Mouse (Mus musculus) MEL (cell line): ENCODE measurements at regions not wholly inside any gene's neighbourhood (a gene's known extent, or its start where the extent isn't known, plus 50 kb on each side); places are given as distances from the start of the nearest gene placed in this dataset.

Experiments used
- DNase-seq: peaks from one replicate; pipeline ENCODE4 v3.0.0; 2011; ENCODE audit warnings: low read depth, low spot score
- H3K27ac ChIP-seq: 2 replicates; pipeline ENCODE4 v1.5.1; 2012; ENCODE audit warnings: low read depth, mild to moderate bottlenecking, control low read depth, low read length, moderate library complexity; ENCODE audit not compliant: control insufficient read depth
- H3K27me3 ChIP-seq, 2 experiments: fragments of 150-350 bp in 1 of 2; sonication (generic) in 1 of 2; 2 replicates each; pipeline ENCODE4 v1.6.1; 2012; ENCODE audit warnings: low read length in 2 of 2, mild to moderate bottlenecking in 2 of 2, improper control_type of control experiment in 1 of 2, moderate library complexity in 1 of 2; ENCODE audit not compliant: insufficient read depth in 2 of 2, control insufficient read depth in 1 of 2
- H3K36me3 ChIP-seq, 2 experiments: 2 replicates each; pipeline ENCODE4 v1.6.1; 2012 to 2014; ENCODE audit warnings: low read length in 2 of 2, improper control_type of control experiment in 1 of 2, inconsistent platforms in 1 of 2, mild to moderate bottlenecking in 1 of 2; ENCODE audit not compliant: insufficient read depth in 2 of 2, control insufficient read depth in 1 of 2
- H3K4me1 ChIP-seq, 2 experiments: fragments of 150-350 bp in 1 of 2; sonication (generic) in 1 of 2; 2 replicates each; pipeline ENCODE4 v1.6.1; 2012; ENCODE audit warnings: low read length in 2 of 2, improper control_type of control experiment in 1 of 2, mild to moderate bottlenecking in 1 of 2; ENCODE audit not compliant: insufficient read depth in 2 of 2, control insufficient read depth in 1 of 2
- H3K4me3 ChIP-seq, 2 experiments: fragments of 150-350 bp in 1 of 2; sonication (generic) in 1 of 2; 2 replicates each; pipeline ENCODE4 v1.5.1; 2012; ENCODE audit warnings: low read depth in 2 of 2, low read length in 2 of 2, mild to moderate bottlenecking in 2 of 2, moderate library complexity in 2 of 2, control low read depth in 1 of 2, improper control_type of control experiment in 1 of 2; ENCODE audit not compliant: control insufficient read depth in 1 of 2, insufficient read depth in 1 of 2
- H3K79me2 ChIP-seq: 2 replicates; pipeline ENCODE4 v1.6.1; 2012; ENCODE audit warnings: mild to moderate bottlenecking, low read length, moderate library complexity; ENCODE audit not compliant: control insufficient read depth, poor library complexity, insufficient read depth
- H3K9ac ChIP-seq: 2 replicates; pipeline ENCODE4 v1.6.1; 2012; ENCODE audit warnings: low read depth, mild to moderate bottlenecking, control low read depth, low read length, moderate library complexity; ENCODE audit not compliant: control insufficient read depth, poor library complexity, severe bottlenecking
- H3K9me3 ChIP-seq: fragments of 150-350 bp; sonication (generic); replicated peaks from 2 replicates; pipeline ENCODE4 v1.6.1; 2012; ENCODE audit warnings: mild to moderate bottlenecking, low read length, improper control_type of control experiment, moderate library complexity; ENCODE audit not compliant: insufficient read depth
- BHLHE40 ChIP-seq: IDR thresholded peaks from 2 replicates; pipeline ENCODE4 v1.6.1; 2012; ENCODE audit warnings: low read depth, mild to moderate bottlenecking, inconsistent platforms, low read length, improper control_type of control experiment, borderline replicate concordance
- CHD1 ChIP-seq: IDR thresholded peaks from 2 replicates; pipeline ENCODE4 v1.6.1; 2012; ENCODE audit warnings: low read depth, mild to moderate bottlenecking, inconsistent platforms, low read length, improper control_type of control experiment
- CTCF ChIP-seq, 3 experiments: IDR thresholded peaks in 2 of 3; conservative IDR thresholded peaks in 1 of 3; 2 replicates each; pipeline ENCODE4 v1.5.1; 2011 to 2012; ENCODE audit warnings: low read length in 3 of 3, low read depth in 2 of 3, mild to moderate bottlenecking in 2 of 3, improper control_type of control experiment in 1 of 3, inconsistent platforms in 1 of 3, mixed read lengths in 1 of 3, moderate library complexity in 1 of 3; ENCODE audit not compliant: control insufficient read depth in 1 of 3, insufficient read depth in 1 of 3, poor library complexity in 1 of 3, severe bottlenecking in 1 of 3
- E2F4 ChIP-seq: IDR thresholded peaks from 2 replicates; pipeline ENCODE4 v1.6.1; 2011; ENCODE audit warnings: low read depth, low read length, improper control_type of control experiment, borderline replicate concordance
- ELF1 ChIP-seq: IDR thresholded peaks from 2 replicates; pipeline ENCODE4 v1.6.1; 2014; ENCODE audit warnings: low read depth, mild to moderate bottlenecking, inconsistent platforms, low read length, improper control_type of control experiment, moderate library complexity
- EP300 ChIP-seq, 2 experiments: IDR thresholded peaks; 2 replicates each; pipeline ENCODE4 v1.6.1; 2011; ENCODE audit warnings: improper control_type of control experiment in 2 of 2, low read length in 2 of 2, low read depth in 1 of 2, mild to moderate bottlenecking in 1 of 2
- ETS1 ChIP-seq: IDR thresholded peaks from 2 replicates; pipeline ENCODE4 v1.6.1; 2012; ENCODE audit warnings: low read depth, mild to moderate bottlenecking, inconsistent platforms, low read length, improper control_type of control experiment, moderate library complexity
- GATA1 ChIP-seq: IDR thresholded peaks from 2 replicates; pipeline ENCODE4 v1.6.1; 2011; ENCODE audit warnings: low read depth, low read length, improper control_type of control experiment
- HCFC1 ChIP-seq: IDR thresholded peaks from 2 replicates; pipeline ENCODE4 v1.6.1; 2012; ENCODE audit warnings: low read depth, mild to moderate bottlenecking, inconsistent platforms, low read length, improper control_type of control experiment, moderate library complexity
- JUND ChIP-seq: IDR thresholded peaks from 2 replicates; pipeline ENCODE4 v1.6.1; 2011; ENCODE audit warnings: low read depth, mild to moderate bottlenecking, improper control_type of control experiment, low read length
- MXI1 ChIP-seq: IDR thresholded peaks from 2 replicates; pipeline ENCODE4 v1.6.1; 2011; ENCODE audit warnings: mild to moderate bottlenecking, low read depth, low read length, improper control_type of control experiment
- POLR2A ChIP-seq, 2 experiments: IDR thresholded peaks; 2 replicates each; pipeline ENCODE4 v1.6.1; 2011 to 2012; ENCODE audit warnings: low read length in 2 of 2, mild to moderate bottlenecking in 2 of 2, control low read depth in 1 of 2, improper control_type of control experiment in 1 of 2, low read depth in 1 of 2, moderate library complexity in 1 of 2; ENCODE audit not compliant: control insufficient read depth in 1 of 2, insufficient read depth in 1 of 2, poor library complexity in 1 of 2
- POLR2AphosphoS2 ChIP-seq: IDR thresholded peaks from 2 replicates; pipeline ENCODE4 v1.6.1; 2011; ENCODE audit warnings: low read length, improper control_type of control experiment
- POLR2AphosphoS5 ChIP-seq: IDR thresholded peaks from 2 replicates; pipeline ENCODE4 v1.6.1; 2012; ENCODE audit warnings: low read depth, borderline replicate concordance, mild to moderate bottlenecking, inconsistent platforms, low read length, moderate library complexity, mixed read lengths
- SMC3 ChIP-seq: IDR thresholded peaks from 2 replicates; pipeline ENCODE4 v1.6.1; 2011; ENCODE audit warnings: low read depth, low read length, improper control_type of control experiment
- TAL1 ChIP-seq: IDR thresholded peaks from 2 replicates; pipeline ENCODE4 v1.6.1; 2012; ENCODE audit warnings: mild to moderate bottlenecking, inconsistent platforms, low read length, moderate library complexity, mixed read lengths
- TBP ChIP-seq: IDR thresholded peaks from 2 replicates; pipeline ENCODE4 v1.8.0; 2011; ENCODE audit warnings: low read depth, low read length, improper control_type of control experiment
- TCF12 ChIP-seq: IDR thresholded peaks from 2 replicates; pipeline ENCODE4 v1.6.1; 2014; ENCODE audit warnings: low read depth, mild to moderate bottlenecking, inconsistent platforms, low read length, improper control_type of control experiment, moderate library complexity
- UBTF ChIP-seq: IDR thresholded peaks from 2 replicates; pipeline ENCODE4 v1.6.1; 2012; ENCODE audit warnings: low read depth, mild to moderate bottlenecking, inconsistent platforms, low read length, improper control_type of control experiment, moderate library complexity, borderline replicate concordance; ENCODE audit not compliant: insufficient read depth
- ZMIZ1 ChIP-seq: IDR thresholded peaks from 2 replicates; pipeline ENCODE4 v1.6.1; 2012; ENCODE audit warnings: low read depth, mild to moderate bottlenecking, inconsistent platforms, low read length, improper control_type of control experiment, moderate library complexity
- ZNF384 ChIP-seq: IDR thresholded peaks from 2 replicates; pipeline ENCODE4 v1.6.1; 2012; ENCODE audit warnings: low read depth, mild to moderate bottlenecking, inconsistent platforms, low read length, improper control_type of control experiment

- no peak for DNase-seq
- H3K4me1 ChIP-seq, result 0 out of 4 replicates have a peak, but pooled peaks cover 0 to 2% of the 10 kb centered on the region in 2 experiments
- H3K9ac ChIP-seq, result no peak overlapping the region
- no peaks in the 10 kb centered on the region; a peak in 1 of 4 replicates for H3K27me3 ChIP-seq
- H3K9me3 ChIP-seq, result no peaks in the 10 kb centered on the region
- no peak overlapping the region for H3K4me3 ChIP-seq
- H3K27ac ChIP-seq, result no peak overlapping the region
- no peaks in the 10 kb centered on the region for H3K79me2 ChIP-seq
- no peak for TF ChIP-seq POLR2AphosphoS5
- TF ChIP-seq TAL1, result no peak
- no peak for TF ChIP-seq HCFC1
- no peak for TF ChIP-seq ZNF384
- H3K36me3 ChIP-seq, result no peaks in the 10 kb centered on the region
Observed at GRCm38 (mm10) chr12:12530796-12531195, 268.9 kb downstream of the Fam49a start.

- no peaks in the 10 kb centered on the region for H3K9me3 ChIP-seq
- H3K36me3 ChIP-seq, result no peaks in the 10 kb centered on the region
- H3K9ac ChIP-seq, result no peak overlapping the region
- H3K4me3 ChIP-seq, result no peak overlapping the region
- H3K4me1 ChIP-seq, result no peaks in the 10 kb centered on the region
- no peaks in the 10 kb centered on the region for H3K79me2 ChIP-seq
- H3K27ac ChIP-seq, result no peak overlapping the region
- no peaks in the 10 kb centered on the region; a peak in 1 of 4 replicates for H3K27me3 ChIP-seq
- TF ChIP-seq EP300 (IDR thresholded peaks at IDR 0.05; ENCODE audit: low read depth in 1 of 2, low read length in 2 of 2) (no peak), TAL1 (no peak), SMC3 (no peak), BHLHE40 (no peak), MXI1 (no peak), ZMIZ1 (no peak), E2F4 (no peak)
- no peak for DNase-seq
Observed at GRCm38 (mm10) chr12:12529541-12529940, 267.6 kb downstream of the Fam49a start.

GRCm38 (mm10) chr12:12528478-12528981 lies 266.6 kb downstream of the Fam49a start:
- H3K27ac ChIP-seq, result no peak overlapping the region
- no peak overlapping the region for H3K4me3 ChIP-seq
- DNase-seq, result no peak
- TF ChIP-seq ZMIZ1 (no peak), TCF12 (no peak), HCFC1 (no peak), TBP (no peak), ETS1 (no peak), CHD1 (no peak), POLR2AphosphoS2 (no peak), POLR2A (IDR thresholded peaks at IDR 0.05; ENCODE audit: control insufficient read depth in 1 of 2, insufficient read depth in 1 of 2, low read depth in 1 of 2, low read length in 2 of 2, poor library complexity in 1 of 2) (no peak), JUND (no peak), UBTF (no peak), CTCF (IDR thresholded peaks at IDR 0.05 in 2 of 3, conservative IDR thresholded peaks at IDR 0.05 in 1 of 3; ENCODE audit: control insufficient read depth in 1 of 3, insufficient read depth in 1 of 3, low read depth in 2 of 3, low read length in 3 of 3, poor library complexity in 1 of 3, severe bottlenecking in 1 of 3) (no peak), GATA1 (no peak), ELF1 (no peak)
- H3K9me3 ChIP-seq, result no peaks in the 10 kb centered on the region
- H3K9ac ChIP-seq, result no peak overlapping the region
- H3K36me3 ChIP-seq, result no peaks in the 10 kb centered on the region
- no peaks in the 10 kb centered on the region for H3K27me3 ChIP-seq
- no peaks in the 10 kb centered on the region for H3K4me1 ChIP-seq
- no peaks in the 10 kb centered on the region for H3K79me2 ChIP-seq
